Mouse (Mus musculus) liver, embryonic 11.5 days (tissue): ENCODE results near the gene Ap2a1. TPM values are rescaled to one million over a fixed set of nuclear protein-coding genes. Genes with fewer than 3 reads are reported as not detected.
A peak's percentile ranks its signal among the peaks of the same experiment; 100 is the strongest.

ENCODE experiments used
- ATAC-seq: fragments of 200-750 bp; cut with Nextera tagmentation; replicated peaks from 2 replicates; pipeline ENCODE4 v1.8.0; 2017; ENCODE audit warnings: moderate number of reproducible peaks, mild to moderate bottlenecking, moderate TSS enrichment, moderate library complexity; ENCODE audit not compliant: low FRiP score
- DNase-seq: peaks from one replicate; pipeline ENCODE4 v3.0.0-alpha.2; 2017; ENCODE audit warnings: low spot score
- H3K27ac ChIP-seq: fragments of 300-500 bp; sonication (generic); 2 replicates; pipeline ENCODE4 v1.5.1; 2014; ENCODE audit warnings: mild to moderate bottlenecking, low read depth, low read length, control low read depth
- H3K27me3 ChIP-seq: fragments of 300-500 bp; sonication (generic); replicated peaks from 2 replicates; pipeline ENCODE4 v1.6.1; 2014; ENCODE audit warnings: low read length, mixed read lengths; ENCODE audit not compliant: control insufficient read depth, insufficient read depth
- H3K36me3 ChIP-seq: fragments of 300-500 bp; sonication (generic); 2 replicates; pipeline ENCODE4 v1.6.1; 2014; ENCODE audit warnings: mild to moderate bottlenecking, low read length, moderate library complexity, mixed read lengths; ENCODE audit not compliant: control insufficient read depth, insufficient read depth
- H3K4me1 ChIP-seq: fragments of 300-500 bp; sonication (generic); replicated peaks from 2 replicates; pipeline ENCODE4 v1.6.1; 2014; ENCODE audit warnings: low read length, mixed read lengths; ENCODE audit not compliant: control insufficient read depth, insufficient read depth
- H3K4me2 ChIP-seq: fragments of 300-500 bp; sonication (generic); 2 replicates; pipeline ENCODE4 v1.6.1; 2014; ENCODE audit warnings: mild to moderate bottlenecking, control low read depth, moderate library complexity
- H3K4me3 ChIP-seq: fragments of 300-500 bp; sonication (generic); 2 replicates; pipeline ENCODE4 v1.5.1; 2014; ENCODE audit warnings: low read depth, low read length, control low read depth
- H3K9ac ChIP-seq: fragments of 300-500 bp; sonication (generic); 2 replicates; pipeline ENCODE4 v1.6.1; 2014; ENCODE audit warnings: low read depth, low read length, control low read depth
- H3K9me3 ChIP-seq: fragments of 300-500 bp; sonication (generic); 2 replicates; pipeline ENCODE4 v1.6.1; 2016; ENCODE audit warnings: low read length, inconsistent platforms, mixed read lengths; ENCODE audit not compliant: control insufficient read depth
- WGBS: fragments of 180-500 bp; shearing (Covaris S2); extraction: QIAGEN DNeasy Blood & Tissue Kit; methylation state at CpG from one replicate; pipeline ENCODE4 v1.1.7; 2014; 5-methylcytosine and 5-hydroxymethylcytosine counted together
- polyA plus RNA-seq: library from polyadenylated mRNA; unstranded; fragments of >200 nt; fragmentation: Nextera tagmentation; extraction: Ambion mirVana; gene quantifications from 2 replicates; pipeline ENCODE4 v1.2.1, GENCODE M21; 2014

Ap2a1 gene
- polyA plus RNA-seq, 1 experiment from 2014 or later = 100 TPM

DNA sequence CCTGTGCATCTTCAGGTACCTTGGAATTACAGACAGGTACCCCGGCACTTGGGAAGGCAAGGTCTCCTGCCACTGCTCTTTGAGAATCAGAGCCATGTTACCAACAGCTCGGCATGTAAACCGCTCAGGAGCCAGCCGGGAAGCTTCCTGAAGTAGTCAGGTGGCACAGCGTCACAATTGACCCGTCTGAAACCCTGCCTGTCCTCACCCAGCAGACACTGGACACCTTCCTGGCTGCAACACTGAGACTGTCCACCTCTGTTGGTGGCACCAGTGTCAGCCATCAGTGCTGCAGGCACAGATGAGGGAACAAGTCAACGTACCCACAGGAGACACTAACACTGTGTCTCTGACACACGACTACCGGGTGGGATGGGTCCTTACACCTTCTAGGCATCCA, 14.0 kb downstream of the Ap2a1 start:
- Histone ChIP-seq H3K27me3 (no peaks in the 10 kb centered on the region), H3K4me3 (no peak overlapping the region), H3K36me3 (peaks cover 29% of the 10 kb centered on the region; the same call in 1 of the 2 replicates), H3K9ac (no peak overlapping the region), H3K27ac (no peak overlapping the region), H3K9me3 (no peaks in the 10 kb centered on the region), H3K4me2 (no peak overlapping the region), H3K4me1 (peaks cover 16% of the 10 kb centered on the region)
- DNase-seq (no peak), ATAC-seq (no peak)
- WGBS = 92% methylated on average over 9 of the region's 9 CpGs

DNA sequence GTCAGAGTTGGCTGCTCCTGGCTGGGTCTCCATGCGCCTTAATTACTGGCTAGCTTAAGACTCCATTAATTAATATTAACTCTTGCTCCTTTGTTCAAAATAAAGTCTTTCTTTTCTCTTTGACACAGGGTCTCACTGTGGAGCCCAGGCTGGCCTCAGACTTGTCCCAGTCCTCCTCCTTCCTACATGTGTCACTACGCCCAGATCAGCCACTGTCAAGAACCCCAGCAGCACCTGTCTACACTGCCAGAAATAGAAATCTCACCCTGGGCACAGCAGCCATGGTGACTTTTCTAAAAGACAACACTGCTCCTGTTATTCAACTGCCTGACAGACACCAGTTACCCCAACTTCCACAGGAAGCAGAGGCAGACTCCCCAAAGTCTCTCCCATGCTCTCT, 14.9 kb downstream of the Ap2a1 start:
- H3K27ac ChIP-seq = no peak overlapping the region
- H3K4me1 ChIP-seq = peaks cover 16% of the 10 kb centered on the region
- peaks cover 27% of the 10 kb centered on the region; the same call in 1 of the 2 replicates for H3K36me3 ChIP-seq
- no peak overlapping the region for H3K9ac ChIP-seq
- no peak for ATAC-seq
- H3K27me3 ChIP-seq = no peaks in the 10 kb centered on the region
- no peaks in the 10 kb centered on the region for H3K9me3 ChIP-seq
- H3K4me3 ChIP-seq = no peak overlapping the region
- DNase-seq = no peak
- 97% methylated on average over 2 of the region's 2 CpGs for WGBS
- H3K4me2 ChIP-seq = no peak overlapping the region

DNA sequence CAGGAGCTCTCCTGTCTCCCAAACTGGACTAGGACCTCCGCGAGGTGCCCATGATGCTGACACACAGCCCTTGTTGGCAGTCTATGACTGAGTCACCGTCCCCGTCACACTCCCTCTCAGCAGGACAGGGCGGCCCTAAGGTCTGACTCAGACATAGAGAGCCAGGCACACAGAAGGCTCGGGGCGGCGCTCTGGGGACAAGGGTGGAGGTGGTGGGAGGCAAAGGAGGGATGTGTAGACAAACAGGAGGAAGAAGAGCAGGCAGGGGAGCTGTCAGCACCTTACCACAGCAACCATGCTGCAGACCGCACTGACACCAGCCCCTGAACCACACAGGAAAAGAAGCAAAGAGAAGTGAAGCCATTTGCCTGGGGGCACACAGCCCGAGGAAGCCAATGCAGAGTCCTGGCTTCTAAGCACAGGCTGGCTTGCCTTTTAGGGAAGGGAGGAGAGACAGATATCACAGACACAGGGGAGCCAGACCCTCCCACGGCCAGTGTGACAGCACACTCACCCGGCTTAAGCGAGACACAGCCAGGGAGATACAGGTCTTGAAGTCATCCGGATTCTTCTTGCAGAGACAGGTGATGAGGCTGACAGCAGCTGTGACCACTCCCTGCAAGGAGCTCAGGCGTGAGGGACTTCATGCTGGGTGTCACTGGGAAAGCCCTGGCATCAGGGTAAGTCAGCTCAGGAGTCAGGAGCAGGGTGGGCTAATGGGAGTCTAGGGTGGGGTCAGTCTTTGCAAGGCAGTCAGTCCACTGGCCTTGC, 20.4 kb downstream of the Ap2a1 start:
- Histone ChIP-seq H3K9me3 (no peaks in the 10 kb centered on the region), H3K4me3 (no peak overlapping the region), H3K9ac (no peak overlapping the region), H3K4me1 (no peaks in the 10 kb centered on the region), H3K4me2 (no peak overlapping the region; the same call in 1 of the 2 replicates), H3K27ac (no peak overlapping the region), H3K36me3 (peaks cover 61% of the 10 kb centered on the region), H3K27me3 (no peaks in the 10 kb centered on the region)
- ATAC-seq (no peak), DNase-seq (no peak)
- WGBS = 84% methylated on average over 15 of the region's 15 CpGs

DNA sequence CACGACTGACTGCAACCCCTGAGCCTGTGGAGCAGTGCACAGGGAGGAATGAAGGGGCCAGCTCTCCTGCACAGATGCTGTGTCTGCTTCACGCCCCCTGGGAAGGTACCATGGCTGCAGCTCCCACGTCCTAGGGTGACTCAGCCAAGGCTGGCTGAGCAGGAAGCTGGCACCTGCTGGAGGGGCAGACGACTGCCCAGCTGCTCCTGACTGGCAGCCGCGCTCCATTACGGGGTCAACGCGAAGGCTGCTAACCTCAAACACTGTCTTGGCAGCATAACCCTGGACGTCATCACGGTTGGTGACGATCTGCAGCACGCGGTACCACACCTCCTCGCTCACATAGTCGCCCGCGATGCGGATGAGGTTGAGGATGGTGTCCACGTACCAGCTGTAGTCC, 23.9 kb downstream of the Ap2a1 start:
- no peaks in the 10 kb centered on the region for H3K9me3 ChIP-seq
- peaks cover 64% of the 10 kb centered on the region for H3K36me3 ChIP-seq
- WGBS = 95% methylated on average over 20 of the region's 20 CpGs
- no peak overlapping the region for H3K4me2 ChIP-seq
- H3K9ac ChIP-seq = no peak overlapping the region
- H3K27ac ChIP-seq = no peak overlapping the region
- DNase-seq = no peak
- H3K4me3 ChIP-seq = no peak overlapping the region
- peaks cover 11% of the 10 kb centered on the region for H3K4me1 ChIP-seq
- no peaks in the 10 kb centered on the region for H3K27me3 ChIP-seq
- ATAC-seq = no peak

DNA sequence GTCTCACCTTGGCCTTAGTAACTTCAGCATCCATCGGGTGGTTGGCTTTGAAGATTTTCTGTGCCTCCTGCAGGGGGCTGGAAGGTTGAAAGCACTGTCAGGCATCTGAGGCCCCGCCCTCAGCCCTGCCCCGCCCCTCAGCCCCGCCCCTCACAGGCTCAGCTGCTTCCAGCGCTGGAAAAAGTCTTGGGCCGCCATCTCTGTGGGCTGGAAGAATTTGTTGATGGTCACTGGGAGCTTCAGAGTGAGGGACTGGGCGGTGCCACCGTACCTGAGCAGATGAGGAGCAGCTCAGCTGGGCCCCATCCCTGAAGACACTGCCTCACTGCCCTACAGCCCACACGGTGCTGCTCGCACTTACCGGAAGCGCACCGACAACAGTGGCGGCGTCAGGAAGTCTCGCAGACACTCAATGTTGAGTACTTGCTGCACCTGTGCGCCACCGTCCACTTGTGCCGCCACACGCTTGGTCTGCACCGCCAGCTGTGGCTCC, 28.0 kb downstream of the Ap2a1 start:
- Histone ChIP-seq H3K27me3 (no peaks in the 10 kb centered on the region), H3K4me2 (peak overlapping the region; percentile 65), H3K4me1 (peaks cover 36% of the 10 kb centered on the region), H3K9me3 (no peaks in the 10 kb centered on the region), H3K27ac (no peak overlapping the region), H3K9ac (peak overlapping the region; percentile 41; the same call in 1 of the 2 replicates), H3K36me3 (peaks cover 55% of the 10 kb centered on the region), H3K4me3 (peak overlapping the region; percentile 28)
- ATAC-seq = peak; percentile 51
- peak; percentile 71 for DNase-seq
- WGBS = 15% methylated on average over 21 of the region's 21 CpGs

DNA sequence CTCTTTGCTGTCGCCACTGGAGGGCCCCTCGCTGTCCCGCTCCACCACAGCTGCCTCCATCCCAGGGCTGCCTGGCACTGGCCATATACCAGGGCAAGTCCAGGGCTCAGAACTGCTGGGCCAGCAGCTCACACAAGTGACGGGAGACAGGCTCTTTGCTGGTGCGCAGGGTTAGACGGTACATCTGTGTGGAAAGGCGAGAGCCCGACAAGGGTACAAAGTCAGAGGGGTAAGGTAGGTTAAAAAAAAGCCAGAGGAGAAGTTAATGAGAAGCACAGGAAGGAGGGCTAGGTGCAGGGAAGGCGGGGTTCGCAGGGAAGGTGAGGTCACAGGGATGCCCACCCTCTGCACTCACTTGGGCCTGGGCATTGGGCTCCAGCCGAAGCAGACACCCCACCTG, 28.7 kb downstream of the Ap2a1 start:
- ATAC-seq = no peak
- Histone ChIP-seq H3K4me2 (no peak overlapping the region), H3K4me3 (no peak overlapping the region), H3K27me3 (no peaks in the 10 kb centered on the region), H3K9ac (no peak overlapping the region), H3K4me1 (peaks cover 36% of the 10 kb centered on the region), H3K27ac (no peak overlapping the region), H3K36me3 (peaks cover 48% of the 10 kb centered on the region), H3K9me3 (no peaks in the 10 kb centered on the region)
- WGBS = 91% methylated on average over 11 of the region's 11 CpGs
- DNase-seq = no peak

DNA sequence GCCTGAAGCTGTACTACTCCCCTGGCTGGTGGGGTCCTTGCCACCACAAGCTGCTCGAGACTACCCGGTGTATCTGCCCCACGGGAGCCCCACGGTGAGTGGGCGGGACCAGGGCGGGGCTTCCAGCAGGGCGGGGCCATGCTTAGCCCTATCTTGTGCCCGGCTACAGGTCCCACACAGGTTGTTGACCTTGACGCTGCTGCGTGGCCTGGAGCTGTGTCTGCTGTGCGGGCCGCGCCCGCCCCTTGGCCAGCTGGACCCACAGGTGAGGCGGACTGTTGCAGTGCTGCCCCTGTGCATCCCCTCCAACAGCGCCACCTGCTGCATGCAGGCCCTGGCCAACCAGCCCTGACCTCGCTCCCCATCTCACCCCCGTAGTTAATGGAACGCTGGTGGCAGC, 30.7 kb downstream of the Ap2a1 start:
- no peak overlapping the region for H3K9ac ChIP-seq
- ATAC-seq (peak; percentile 27), DNase-seq (no peak)
- peak overlapping the region; percentile 16; the same call in 1 of the 2 replicates for H3K4me2 ChIP-seq
- H3K4me3 ChIP-seq = 0 out of 2 replicates have a peak overlapping the region, but pooled peaks have one; percentile 19
- H3K27ac ChIP-seq = peak overlapping the region; percentile 39
- H3K9me3 ChIP-seq = no peaks in the 10 kb centered on the region
- H3K36me3 ChIP-seq = peaks cover 30% of the 10 kb centered on the region
- peaks cover 39% of the 10 kb centered on the region for H3K4me1 ChIP-seq
- 40% methylated on average over 19 of the region's 19 CpGs for WGBS
- no peaks in the 10 kb centered on the region for H3K27me3 ChIP-seq

DNA sequence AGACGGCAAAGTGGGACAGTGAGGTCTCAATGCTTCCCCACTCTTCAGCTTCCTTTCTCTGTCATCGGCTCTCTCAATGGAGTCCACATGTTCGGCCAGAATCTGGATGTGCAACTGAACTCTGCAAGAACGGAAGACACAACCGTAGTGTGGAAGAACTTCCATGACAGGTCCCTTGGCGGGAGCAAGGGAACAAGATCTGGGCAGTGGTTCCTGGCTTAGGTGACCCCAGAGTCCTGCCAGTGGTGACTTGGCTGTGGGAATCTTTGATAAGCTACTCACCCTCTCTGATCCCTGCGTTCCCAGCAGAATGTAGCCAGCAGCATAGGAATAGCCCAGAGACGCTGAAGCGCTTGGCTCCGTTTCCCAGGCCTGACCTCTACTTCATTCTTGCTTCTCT, 32.8 kb downstream of the Ap2a1 start:
- H3K27ac ChIP-seq = peak overlapping the region; percentile 76
- H3K4me2 ChIP-seq = peak overlapping the region; percentile 86
- H3K9ac ChIP-seq = peak overlapping the region; percentile 83
- DNase-seq = no peak
- H3K36me3 ChIP-seq = peaks cover 20% of the 10 kb centered on the region; the same call in 1 of the 2 replicates
- H3K27me3 ChIP-seq = no peaks in the 10 kb centered on the region
- H3K4me1 ChIP-seq = peaks cover 38% of the 10 kb centered on the region
- WGBS = 43% methylated on average over 10 of the region's 10 CpGs
- peak overlapping the region; percentile 76 for H3K4me3 ChIP-seq
- H3K9me3 ChIP-seq = no peaks in the 10 kb centered on the region
- no peak for ATAC-seq
